Mouse (Mus musculus) heart, embryonic 12.5 days (tissue): ENCODE results near the gene Det1. TPM values are rescaled to one million over a fixed set of nuclear protein-coding genes. Genes with fewer than 3 reads are reported as not detected.

ENCODE experiments used
- ATAC-seq: fragments of 200-750 bp; cut with Nextera tagmentation; 2 replicates; pipeline ENCODE4 v1.8.0; 2017; ENCODE audit warnings: moderate TSS enrichment, moderate library complexity; ENCODE audit not compliant: insufficient number of reproducible peaks, low FRiP score
- H3K27ac ChIP-seq: fragments of 300-500 bp; sonication (generic); 2 replicates; pipeline ENCODE4 v1.5.1; 2016; ENCODE audit warnings: mild to moderate bottlenecking, moderate library complexity; ENCODE audit not compliant: poor library complexity, severe bottlenecking
- H3K27me3 ChIP-seq: fragments of 300-500 bp; sonication (generic); replicated peaks from 2 replicates; pipeline ENCODE4 v1.6.1; 2016; ENCODE audit warnings: mild to moderate bottlenecking, moderate library complexity
- H3K36me3 ChIP-seq: fragments of 300-500 bp; sonication (generic); 2 replicates; pipeline ENCODE4 v1.6.1; 2016; ENCODE audit warnings: mild to moderate bottlenecking, moderate library complexity
- H3K4me1 ChIP-seq: fragments of 300-500 bp; sonication (generic); replicated peaks from 2 replicates; pipeline ENCODE4 v1.6.1; 2016; ENCODE audit warnings: mild to moderate bottlenecking
- H3K4me2 ChIP-seq: fragments of 300-500 bp; sonication (generic); 2 replicates; pipeline ENCODE4 v1.6.1; 2016; ENCODE audit warnings: mild to moderate bottlenecking, moderate library complexity
- H3K4me3 ChIP-seq: fragments of 300-500 bp; sonication (generic); 2 replicates; pipeline ENCODE4 v1.5.1; 2016; ENCODE audit warnings: mild to moderate bottlenecking
- H3K9ac ChIP-seq: fragments of 300-500 bp; sonication (generic); 2 replicates; pipeline ENCODE4 v1.6.1; 2016; ENCODE audit warnings: mild to moderate bottlenecking, moderate library complexity
- H3K9me3 ChIP-seq: fragments of 300-500 bp; sonication (generic); replicated peaks from 2 replicates; pipeline ENCODE4 v1.6.1; 2016; ENCODE audit warnings: mild to moderate bottlenecking, moderate library complexity
- WGBS: fragments of 180-500 bp; shearing (Covaris S2); methylation state at CpG from one replicate; pipeline ENCODE4 v1.1.7; 2016; 5-methylcytosine and 5-hydroxymethylcytosine counted together
- microRNA-seq: library from miRNA; unstranded; fragments of <30 nt; microRNA quantifications from one replicate; pipeline ENCODE4, GENCODE M21; 2017
- polyA plus RNA-seq: library from polyadenylated mRNA; unstranded; fragments of >200 nt; fragmentation: Nextera tagmentation; extraction: Ambion mirVana; gene quantifications from 2 replicates; pipeline ENCODE4 v1.2.1, GENCODE M21; 2016

The Det1 gene
- polyA plus RNA-seq, 1 experiment from 2014 or later = 11.6 TPM

DNA sequence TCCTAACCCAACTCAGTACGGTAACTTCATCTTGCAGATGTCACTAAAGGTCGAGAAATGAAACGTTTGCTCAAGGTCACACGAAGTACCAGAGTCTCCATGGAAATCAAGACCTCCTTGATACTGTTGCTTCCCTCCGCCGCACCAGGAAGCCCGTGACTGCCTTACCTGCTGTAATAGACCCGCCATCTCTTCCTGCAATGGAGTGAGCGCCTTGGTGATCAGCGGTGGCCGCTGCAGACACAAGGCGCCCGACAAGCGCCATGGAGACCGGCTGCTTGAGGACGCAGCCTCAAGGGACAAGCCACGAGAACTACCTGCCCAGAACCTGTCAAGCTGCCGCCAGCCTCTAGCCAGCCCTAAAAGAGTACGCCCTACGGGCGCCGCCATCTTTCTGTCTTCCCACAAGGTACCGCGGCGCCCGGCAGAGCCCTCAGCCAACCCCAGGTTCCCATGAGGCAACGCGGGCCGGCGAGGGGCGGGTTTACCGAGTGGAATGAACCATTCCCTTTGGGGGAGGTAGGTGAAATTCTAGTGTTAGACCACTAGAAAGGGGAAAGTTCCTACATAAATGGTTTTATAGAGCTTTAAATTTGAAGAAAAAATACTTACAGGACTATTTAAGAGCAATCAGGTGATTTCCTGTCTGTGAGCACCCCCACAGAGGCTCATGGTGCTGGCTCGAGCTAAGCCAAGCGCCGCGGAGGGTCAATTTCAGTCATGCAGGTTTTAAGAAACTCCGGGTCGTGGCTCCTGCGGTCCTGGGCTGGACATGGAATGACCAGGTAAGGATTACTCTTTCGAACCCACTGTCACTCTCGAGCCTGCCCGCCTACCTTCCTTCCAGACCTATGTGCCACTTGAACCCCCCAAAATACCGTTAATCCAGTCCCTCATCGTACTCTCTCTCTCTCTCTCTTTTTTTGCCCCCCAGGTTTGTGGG is 64.2 kb downstream of the Det1 start, which contains the start of the genes Mrps11 and Mrpl46:
Mrps11 (plus strand) TSS at position 481 of the 943 bp plus-strand sequence.
Mrpl46 (minus strand) TSS at position 893 of the 943 bp plus-strand sequence.
- ATAC-seq = peak; percentile 96
- Histone ChIP-seq H3K4me3 (peak within 1 kb of the TSS; percentile 84), H3K9me3 (no peaks in the 10 kb centered on the region), H3K4me1 (peaks cover 10% of the 10 kb centered on the region), H3K9ac (peak within 1 kb of the TSS; percentile 90), H3K27ac (no peak within 1 kb of the TSS), H3K27me3 (no peaks in the 10 kb centered on the region), H3K4me2 (peak within 1 kb of the TSS; percentile 96), H3K36me3 (peaks cover 43% of the 10 kb centered on the region)
- under 1% methylated on average over 44 of the region's 44 CpGs for WGBS

DNA sequence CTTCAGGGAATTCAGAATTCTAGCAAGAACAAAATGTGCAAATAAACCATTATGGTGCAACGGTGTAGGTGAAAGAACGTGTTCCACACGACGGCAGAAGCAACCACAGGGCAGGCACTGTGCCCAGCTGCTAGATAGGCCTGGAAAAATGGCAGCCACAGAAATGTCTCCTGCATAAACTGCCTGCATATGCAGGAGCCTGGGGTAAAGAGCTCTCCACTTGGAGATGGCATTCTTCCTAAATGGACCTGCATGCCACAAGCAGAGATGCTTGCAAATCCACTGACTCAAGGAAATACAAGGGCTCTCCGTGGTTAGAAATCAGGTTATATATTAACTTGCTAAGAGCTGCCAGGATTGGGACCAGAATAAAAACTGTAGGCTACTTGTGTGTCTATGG is 68.3 kb downstream of the Det1 start:
- Histone ChIP-seq H3K27ac (no peak overlapping the region), H3K36me3 (peaks cover 65% of the 10 kb centered on the region), H3K4me2 (no peak overlapping the region), H3K27me3 (no peaks in the 10 kb centered on the region), H3K9me3 (no peaks in the 10 kb centered on the region), H3K4me1 (peaks cover 8% of the 10 kb centered on the region), H3K9ac (no peak overlapping the region), H3K4me3 (no peak overlapping the region)
- no peak for ATAC-seq
- WGBS = 93% methylated on average over 5 of the region's 5 CpGs

Small RNA genes within 50 kb of the gene (microRNA-seq; reads per million reads assigned to microRNA genes)
- gene Mir7-2 = 1.2 reads per million

Other genes starting within 250 kb of the Det1 start
- 0.49 and 0.74 TPM in 2 replicates for gene Ntrk3, start 109.3 kb downstream of the Det1 start, polyA plus RNA-seq
- gene Mrps11, start 64.1 kb downstream of the Det1 start, polyA plus RNA-seq = 49.2 and 53.3 TPM in 2 replicates
- gene Mrpl46, start 63.7 kb downstream of the Det1 start, polyA plus RNA-seq = 62.2 and 62.6 TPM in 2 replicates
- gene Aen, start 48.6 kb upstream of the Det1 start, polyA plus RNA-seq = 34.2 and 36.3 TPM in 2 replicates
- gene Isg20, start 66.2 kb upstream of the Det1 start, polyA plus RNA-seq = 0.63 and 0.72 TPM in 2 replicates
- gene Acan, start 206.2 kb upstream of the Det1 start, polyA plus RNA-seq = 0.60 and 0.94 TPM in 2 replicates